Mouse (Mus musculus): ENCODE data around the gene Zfp423.

DNA sequence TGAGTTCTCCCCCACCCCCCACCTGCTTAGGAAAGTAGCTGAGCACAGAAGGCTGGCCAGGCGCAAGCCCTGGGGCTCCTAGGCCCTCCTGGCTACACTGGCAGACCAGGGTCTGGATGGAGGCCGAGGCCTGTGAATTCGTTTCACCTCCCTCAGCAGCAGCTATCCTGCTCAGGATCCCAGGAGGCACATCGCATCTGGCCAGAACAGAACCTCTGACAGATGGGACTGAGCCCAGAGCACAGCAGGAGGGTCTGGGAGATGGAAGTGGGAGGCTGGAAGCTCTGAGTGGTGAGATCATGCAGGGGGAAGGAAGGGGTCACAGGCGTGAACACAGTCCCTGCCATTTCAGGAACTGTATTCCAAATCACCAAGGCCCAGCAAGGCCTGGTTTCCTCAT lies 143.3 kb downstream of the Zfp423 start:
- no peak for TF ChIP-seq CTCF (IDR thresholded peaks at IDR 0.05; ENCODE audit: borderline replicate concordance, insufficient read depth, low read length)
- TF ChIP-seq POLR2A (IDR thresholded peaks at IDR 0.05; ENCODE audit: low read depth, low read length), result no peak
